Mouse (Mus musculus) hindbrain, embryonic 16.5 days (tissue): ENCODE results near the gene Chmp1a. TPM values are rescaled to one million over a fixed set of nuclear protein-coding genes. Genes with fewer than 3 reads are reported as not detected.
"Not testable (repeated sequence)": the region's sequence is repeated elsewhere in the genome, so short reads cannot be mapped to it uniquely, and the experiment has no call there.

Source experiments
- ATAC-seq: fragments of 200-750 bp; cut with Nextera tagmentation; 2 replicates; pipeline ENCODE4 v1.8.0; 2017; ENCODE audit warnings: moderate TSS enrichment, moderate library complexity
- H3K27ac ChIP-seq: fragments of 300-500 bp; sonication (generic); 2 replicates; pipeline ENCODE4 v1.5.1; 2014; ENCODE audit warnings: low read depth, mild to moderate bottlenecking, control low read depth, low read length, moderate library complexity
- H3K27me3 ChIP-seq: fragments of 300-500 bp; sonication (generic); replicated peaks from 2 replicates; pipeline ENCODE4 v1.6.1; 2014; ENCODE audit warnings: low read length; ENCODE audit not compliant: control insufficient read depth, insufficient read depth
- H3K36me3 ChIP-seq: fragments of 300-500 bp; sonication (generic); 2 replicates; pipeline ENCODE4 v1.6.1; 2014; ENCODE audit warnings: mild to moderate bottlenecking, low read length, moderate library complexity, mixed read lengths; ENCODE audit not compliant: control insufficient read depth, insufficient read depth
- H3K4me1 ChIP-seq: fragments of 300-500 bp; sonication (generic); 2 replicates; pipeline ENCODE4 v1.6.1; 2014; ENCODE audit warnings: low read depth, low read length; ENCODE audit not compliant: control insufficient read depth, insufficient read depth
- H3K4me2 ChIP-seq: fragments of 300-500 bp; sonication (generic); 2 replicates; pipeline ENCODE4 v1.6.1; 2014; ENCODE audit warnings: mild to moderate bottlenecking, low read length, control low read depth, moderate library complexity
- H3K4me3 ChIP-seq: fragments of 300-500 bp; sonication (generic); 2 replicates; pipeline ENCODE4 v1.5.1; 2014; ENCODE audit warnings: mild to moderate bottlenecking, low read length, control low read depth, moderate library complexity
- H3K9ac ChIP-seq: fragments of 300-500 bp; sonication (generic); 2 replicates; pipeline ENCODE4 v1.6.1; 2014; ENCODE audit warnings: low read depth, mild to moderate bottlenecking, control low read depth, low read length, moderate library complexity
- H3K9me3 ChIP-seq: fragments of 300-500 bp; sonication (generic); 2 replicates; pipeline ENCODE4 v1.6.1; 2014; ENCODE audit warnings: mild to moderate bottlenecking, low read length, moderate library complexity; ENCODE audit not compliant: control insufficient read depth
- WGBS: fragments of 180-500 bp; shearing (Covaris S2); extraction: QIAGEN DNeasy Blood & Tissue Kit; methylation state at CpG from one replicate; pipeline ENCODE4 v1.1.7; 2014; 5-methylcytosine and 5-hydroxymethylcytosine counted together
- polyA plus RNA-seq: library from polyadenylated mRNA; unstranded; fragments of >200 nt; fragmentation: Nextera tagmentation; extraction: Ambion mirVana; gene quantifications from 2 replicates; pipeline ENCODE4 v1.2.1, GENCODE M21; 2015

Chmp1a gene
- polyA plus RNA-seq, 1 experiment from 2014 or later: 224 TPM

GRCm38 (mm10) chr8:123234918-123235519 lies 22.5 kb upstream of the Chmp1a start:
- Histone ChIP-seq H3K4me3 (peak overlapping the region; percentile 54), H3K27ac (no peak overlapping the region), H3K9me3 (no peaks in the 10 kb centered on the region), H3K36me3 (no peaks in the 10 kb centered on the region), H3K4me2 (peak overlapping the region; percentile 93), H3K27me3 (0 out of 2 replicates have a peak, but pooled peaks cover 2% of the 10 kb centered on the region), H3K4me1 (peaks cover 16% of the 10 kb centered on the region), H3K9ac (peak overlapping the region; percentile 75)
- 30% methylated on average over 13 of the region's 13 CpGs for WGBS
- ATAC-seq: peak; percentile 16; the same call in 1 of the 2 replicates

- 75% methylated on average over 11 of the region's 11 CpGs for WGBS
- 0 out of 2 replicates have a peak, but pooled peaks cover 2% of the 10 kb centered on the region for H3K27me3 ChIP-seq
- no peak overlapping the region for H3K4me2 ChIP-seq
- no peak for ATAC-seq
- H3K36me3 ChIP-seq: no peaks in the 10 kb centered on the region
- no peak overlapping the region for H3K27ac ChIP-seq
- no peaks in the 10 kb centered on the region for H3K9me3 ChIP-seq
- H3K4me1 ChIP-seq: peaks cover 16% of the 10 kb centered on the region
- H3K9ac ChIP-seq: no peak overlapping the region
- H3K4me3 ChIP-seq: no peak overlapping the region
These were observed 21.2 kb upstream of the Chmp1a start for GRCm38 (mm10) chr8:123233760-123234159.

GRCm38 (mm10) chr8:123233300-123233699 lies 20.7 kb upstream of the Chmp1a start:
- ATAC-seq: no peak
- WGBS: 46% methylated on average over 13 of the region's 13 CpGs
- Histone ChIP-seq H3K9me3 (no peaks in the 10 kb centered on the region), H3K36me3 (no peaks in the 10 kb centered on the region), H3K4me3 (no peak overlapping the region), H3K4me1 (peaks cover 16% of the 10 kb centered on the region), H3K27ac (no peak overlapping the region), H3K27me3 (0 out of 2 replicates have a peak, but pooled peaks cover 2% of the 10 kb centered on the region), H3K9ac (no peak overlapping the region), H3K4me2 (no peak overlapping the region)

DNA sequence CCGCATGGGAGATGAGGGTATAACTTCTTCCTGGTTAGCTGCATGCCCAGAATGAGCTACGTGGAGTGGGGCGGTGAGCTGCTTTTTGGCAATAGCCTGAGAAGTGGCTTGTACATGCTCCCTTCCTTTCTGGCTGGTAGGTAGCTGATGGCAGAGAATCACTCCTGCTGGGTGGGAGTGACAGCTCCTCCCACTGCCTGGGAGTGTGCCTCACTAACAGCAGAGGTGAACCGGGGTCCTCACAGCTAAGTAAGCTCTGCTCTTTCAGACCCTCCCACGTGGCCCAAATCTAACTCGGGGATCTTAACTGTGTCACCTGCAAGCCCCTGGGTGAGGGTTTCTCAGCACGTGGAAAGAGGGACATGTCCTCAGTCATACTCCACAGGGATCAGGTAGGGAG lies 20.0 kb upstream of the Chmp1a start:
- H3K36me3 ChIP-seq: 0 out of 2 replicates have a peak, but pooled peaks cover 3% of the 10 kb centered on the region
- 32% methylated on average over 7 of the region's 7 CpGs for WGBS
- H3K9ac ChIP-seq: no peak overlapping the region
- peaks cover 16% of the 10 kb centered on the region for H3K4me1 ChIP-seq
- H3K27me3 ChIP-seq: 0 out of 2 replicates have a peak, but pooled peaks cover 2% of the 10 kb centered on the region
- H3K4me3 ChIP-seq: no peak overlapping the region
- no peaks in the 10 kb centered on the region for H3K9me3 ChIP-seq
- no peak for ATAC-seq
- H3K4me2 ChIP-seq: no peak overlapping the region
- no peak overlapping the region for H3K27ac ChIP-seq

- 61% methylated on average over 5 of the region's 5 CpGs for WGBS
- no peak overlapping the region for H3K9ac ChIP-seq
- H3K4me2 ChIP-seq: no peak overlapping the region
- H3K4me1 ChIP-seq: peaks cover 16% of the 10 kb centered on the region
- H3K4me3 ChIP-seq: no peak overlapping the region
- no peak overlapping the region for H3K27ac ChIP-seq
- 0 out of 2 replicates have a peak, but pooled peaks cover 3% of the 10 kb centered on the region for H3K36me3 ChIP-seq
- H3K9me3 ChIP-seq: no peaks in the 10 kb centered on the region
- ATAC-seq: no peak
- 0 out of 2 replicates have a peak, but pooled peaks cover 2% of the 10 kb centered on the region for H3K27me3 ChIP-seq
These were observed 19.2 kb upstream of the Chmp1a start for GRCm38 (mm10) chr8:123231742-123232141.

DNA sequence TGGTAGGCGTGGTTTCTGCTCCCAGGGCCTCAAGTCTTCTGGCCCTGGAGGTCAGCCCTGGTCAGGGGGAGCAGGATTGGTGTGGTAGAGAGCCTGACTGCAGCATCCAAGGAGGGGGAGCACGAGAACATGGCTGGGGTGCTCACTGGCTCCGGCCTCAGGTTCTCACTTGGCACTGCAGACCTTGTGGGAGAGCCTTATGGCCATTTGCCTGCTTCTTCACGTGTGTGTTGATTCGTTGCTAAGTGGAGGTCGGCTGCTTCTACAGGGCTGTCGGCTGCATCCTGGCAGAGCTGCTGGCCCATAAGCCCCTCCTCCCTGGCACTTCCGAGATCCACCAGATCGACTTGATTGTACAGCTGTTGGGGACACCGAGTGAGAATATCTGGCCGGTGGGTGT lies 17.8 kb upstream of the Chmp1a start:
- not testable (repeated sequence) for H3K36me3 ChIP-seq, H3K27me3 ChIP-seq
- WGBS: 86% methylated on average over 9 of the region's 11 CpGs

GRCm38 (mm10) chr8:123228416-123228815 lies 15.9 kb upstream of the Chmp1a start:
- Histone ChIP-seq H3K4me3 (no peak overlapping the region), H3K27ac (no peak overlapping the region), H3K9me3 (no peaks in the 10 kb centered on the region), H3K27me3 (no peaks in the 10 kb centered on the region), H3K36me3 (0 out of 2 replicates have a peak, but pooled peaks cover 3% of the 10 kb centered on the region), H3K4me1 (peaks cover 14% of the 10 kb centered on the region), H3K4me2 (no peak overlapping the region), H3K9ac (no peak overlapping the region)
- WGBS: 100% methylated on average over 1 of the region's 1 CpGs
- ATAC-seq: no peak

More for the DNA sequence above, 17.8 kb upstream of the Chmp1a start:
- peaks cover 17% of the 10 kb centered on the region for H3K4me1 ChIP-seq
- H3K4me2 ChIP-seq, H3K9ac ChIP-seq, H3K9me3 ChIP-seq, H3K4me3 ChIP-seq, ATAC-seq, H3K27ac ChIP-seq: not testable (repeated sequence)

DNA sequence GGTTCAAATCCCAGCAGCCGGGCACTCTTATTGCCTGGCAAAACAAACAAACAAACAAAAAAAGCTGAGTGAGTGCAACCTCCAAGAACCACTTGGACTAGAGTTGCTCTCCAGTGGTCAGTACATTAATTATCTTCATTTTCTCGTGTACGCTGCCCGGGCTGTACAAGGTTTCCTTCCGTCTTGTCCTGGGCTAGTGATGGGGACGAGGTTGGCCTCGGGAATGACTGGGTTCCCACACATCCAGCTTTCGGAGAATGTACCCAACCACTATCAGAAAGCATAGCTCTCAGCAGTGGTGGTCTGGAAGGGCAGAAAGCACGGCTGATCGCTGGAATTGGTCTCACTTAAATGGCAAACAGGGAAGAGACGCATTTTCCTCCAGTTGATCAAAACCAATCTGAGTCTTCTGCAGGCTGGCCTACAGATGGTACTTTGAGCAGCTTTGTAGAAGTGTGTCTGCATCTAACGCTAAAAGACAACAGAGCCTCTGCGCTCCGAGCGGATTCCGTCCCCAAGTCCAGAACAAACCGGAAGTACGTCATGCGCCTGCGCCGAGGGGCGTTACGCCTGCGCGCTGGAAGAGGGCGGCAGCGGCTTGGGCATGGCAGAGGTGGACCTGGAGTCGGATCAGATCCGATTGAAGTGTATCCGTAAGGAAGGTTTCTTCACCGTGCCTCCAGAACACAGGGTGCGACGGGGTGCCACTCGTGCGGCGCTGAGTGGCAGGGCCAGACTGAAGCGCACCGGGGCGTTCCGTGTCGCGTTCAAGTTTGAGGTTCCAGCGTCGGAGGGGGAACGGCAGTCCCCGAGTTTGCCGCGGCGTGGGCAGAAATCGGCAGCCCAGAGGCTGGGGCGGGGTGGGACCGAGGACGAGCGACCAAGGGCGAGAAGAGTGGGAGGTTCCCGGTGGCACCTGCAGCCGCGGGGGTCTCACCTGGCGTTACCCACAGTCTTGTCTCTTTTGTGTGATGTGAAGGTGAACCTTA lies 12.0 kb upstream of the Chmp1a start, which contains the start of gene Cdk10:
Gene Cdk10 (plus strand): TSS at position 565 of the 989 bp plus-strand sequence.
- no peaks in the 10 kb centered on the region for H3K9me3 ChIP-seq
- peak within 1 kb of the TSS; percentile 72 for H3K4me2 ChIP-seq
- WGBS: 2% methylated on average over 58 of the region's 59 CpGs
- peak within 1 kb of the TSS; percentile 73 for H3K27ac ChIP-seq
- peak within 1 kb of the TSS; percentile 79 for H3K9ac ChIP-seq
- H3K27me3 ChIP-seq: no peaks in the 10 kb centered on the region
- H3K36me3 ChIP-seq: 0 out of 2 replicates have a peak, but pooled peaks cover 3% of the 10 kb centered on the region
- peak; percentile 94 for ATAC-seq
- peaks cover 14% of the 10 kb centered on the region for H3K4me1 ChIP-seq
- peak within 1 kb of the TSS; percentile 59 for H3K4me3 ChIP-seq

DNA sequence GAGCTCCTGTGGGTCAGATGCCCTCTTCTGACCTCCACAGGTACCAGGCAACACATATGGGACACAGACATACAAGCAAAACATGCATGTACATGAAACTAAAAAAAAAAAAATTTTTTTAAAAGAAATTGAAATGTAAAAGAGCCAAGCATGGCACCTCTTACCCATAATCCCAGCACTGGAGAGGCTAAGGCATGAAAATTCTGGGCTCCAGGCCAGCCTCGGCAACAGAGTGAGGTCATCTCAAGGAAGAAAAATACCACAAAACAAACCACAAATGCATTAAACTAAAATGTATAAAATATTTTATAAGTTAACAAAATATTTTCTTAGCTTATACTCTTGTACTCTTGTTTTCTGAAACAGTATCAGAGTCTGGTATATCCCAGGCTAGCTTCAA lies 8.4 kb upstream of the Chmp1a start:
- H3K9ac ChIP-seq: no peak overlapping the region
- H3K4me1 ChIP-seq: peaks cover 14% of the 10 kb centered on the region
- no peak for ATAC-seq
- H3K4me3 ChIP-seq: no peak overlapping the region
- H3K27ac ChIP-seq: no peak overlapping the region
- no peak overlapping the region for H3K4me2 ChIP-seq
- H3K9me3 ChIP-seq: no peaks in the 10 kb centered on the region
- WGBS: 83% methylated on average over 1 of the region's 1 CpGs
- H3K36me3 ChIP-seq: no peaks in the 10 kb centered on the region
- no peaks in the 10 kb centered on the region for H3K27me3 ChIP-seq
